Mouse (Mus musculus) Muller cell, postnatal 12 days (primary cell): ENCODE data around the gene Kcnc1.

ENCODE experiments used
- DNase-seq: peaks from one replicate; pipeline ENCODE4 v3.0.0-alpha.2; 2015; ENCODE audit errors: inconsistent ontology term

Kcnc1 gene

DNA sequence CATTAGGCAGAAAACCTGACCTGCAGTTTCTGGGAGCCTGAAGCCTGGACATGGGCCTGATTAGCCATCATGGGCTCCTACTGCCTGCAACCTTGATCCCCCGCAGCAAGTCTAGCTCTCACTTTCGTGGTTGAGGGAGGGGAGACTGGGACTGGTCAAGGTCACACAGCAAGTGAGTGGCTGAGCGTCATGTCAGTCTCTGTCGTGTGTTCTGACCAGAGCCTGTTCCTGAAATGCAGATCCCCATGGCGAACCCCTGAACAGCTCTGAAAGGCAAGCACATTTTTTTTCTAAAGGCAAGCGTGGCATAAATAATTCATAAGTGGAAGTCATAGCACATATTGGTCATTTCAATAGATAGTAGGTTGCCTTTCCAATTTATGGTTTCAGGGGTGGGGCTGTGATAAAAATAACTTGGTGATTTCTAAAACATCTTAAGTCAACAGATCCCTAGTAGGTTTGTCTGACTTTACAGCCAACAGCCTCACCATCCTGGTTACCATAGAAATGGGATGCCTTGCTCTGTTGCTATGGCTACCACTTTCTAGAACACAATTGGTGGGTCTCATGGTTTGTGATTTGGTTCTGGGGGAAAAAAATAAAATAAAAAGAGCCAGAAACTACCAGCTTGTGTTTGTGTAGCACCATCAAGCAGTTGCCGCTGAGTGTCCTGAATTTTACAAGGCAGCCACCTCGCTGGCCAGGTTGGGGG, 25.9 kb downstream of the Kcnc1 start:
- no peak for DNase-seq

DNA sequence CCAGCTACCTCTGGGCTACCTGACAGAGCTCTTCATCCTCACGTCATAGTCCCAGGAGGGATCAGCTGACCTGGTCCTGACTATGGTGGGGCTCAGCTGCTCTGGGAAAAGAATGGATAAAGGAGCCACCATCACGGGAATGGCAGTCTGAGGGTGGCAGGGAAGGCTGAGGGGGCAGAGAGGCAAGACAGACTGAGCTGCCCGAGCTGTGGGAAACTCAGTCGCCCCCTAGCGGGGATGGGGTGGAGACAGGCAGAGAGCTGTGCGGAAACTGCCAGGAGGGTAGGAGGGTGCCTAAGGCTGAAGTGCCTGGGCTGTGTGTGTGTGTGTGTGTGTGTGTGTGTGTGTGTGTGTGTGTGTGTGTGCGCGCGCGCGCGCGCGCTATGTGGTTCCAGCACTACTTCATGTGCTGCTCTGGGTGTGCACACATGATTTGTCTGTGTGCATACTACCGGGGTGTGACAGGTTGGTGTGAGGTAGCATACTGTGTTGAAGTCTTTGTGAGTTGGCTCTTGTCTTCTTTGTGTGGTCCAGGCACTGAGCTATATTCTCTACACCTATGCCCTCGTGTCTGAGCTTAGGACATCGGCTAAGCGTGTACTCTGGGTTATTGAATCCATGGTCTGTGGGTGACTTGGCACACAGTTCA, 26.6 kb downstream of the Kcnc1 start:
- DNase-seq, result peak; percentile 5

DNA sequence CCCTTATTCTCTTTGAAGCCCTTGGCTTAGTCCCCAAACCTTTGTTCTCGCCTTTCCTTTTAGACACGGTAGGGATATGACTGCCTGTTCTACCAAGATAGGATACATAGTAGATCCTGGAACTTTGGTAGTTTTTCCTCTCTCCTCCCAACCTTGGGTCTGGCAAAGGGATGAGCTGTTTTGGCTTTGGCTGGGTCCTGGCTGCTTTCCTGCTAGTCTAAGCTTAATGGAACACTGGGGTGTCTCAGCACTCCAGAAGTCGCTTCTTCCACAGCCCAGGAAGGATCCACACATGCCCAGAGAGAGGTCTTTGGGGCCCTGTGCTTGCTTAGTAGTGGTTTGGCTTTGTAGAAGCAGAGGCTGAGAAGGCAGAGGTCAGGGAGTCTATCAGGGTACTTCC, 27.7 kb downstream of the Kcnc1 start:
- no peak for DNase-seq

DNA sequence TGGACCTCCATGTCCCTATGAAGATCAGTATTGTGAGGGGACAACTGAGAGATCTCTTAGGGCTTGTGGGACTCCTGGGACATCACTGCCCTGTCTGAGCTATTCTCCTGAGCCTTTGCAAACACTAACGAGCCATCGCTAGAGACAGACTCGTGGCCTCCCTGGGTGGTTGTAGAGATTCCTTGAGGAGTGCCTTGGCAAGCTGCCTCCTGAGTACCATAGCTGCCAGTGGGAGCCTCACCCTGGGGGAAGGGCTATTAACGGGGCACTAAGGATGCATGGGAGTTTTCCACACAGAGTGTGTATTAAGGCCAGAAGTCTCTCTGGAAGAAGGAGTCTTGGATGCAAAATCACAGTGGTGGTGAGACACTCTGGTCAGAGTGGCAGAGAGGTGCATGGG, 28.7 kb downstream of the Kcnc1 start:
- DNase-seq, result no peak

DNA sequence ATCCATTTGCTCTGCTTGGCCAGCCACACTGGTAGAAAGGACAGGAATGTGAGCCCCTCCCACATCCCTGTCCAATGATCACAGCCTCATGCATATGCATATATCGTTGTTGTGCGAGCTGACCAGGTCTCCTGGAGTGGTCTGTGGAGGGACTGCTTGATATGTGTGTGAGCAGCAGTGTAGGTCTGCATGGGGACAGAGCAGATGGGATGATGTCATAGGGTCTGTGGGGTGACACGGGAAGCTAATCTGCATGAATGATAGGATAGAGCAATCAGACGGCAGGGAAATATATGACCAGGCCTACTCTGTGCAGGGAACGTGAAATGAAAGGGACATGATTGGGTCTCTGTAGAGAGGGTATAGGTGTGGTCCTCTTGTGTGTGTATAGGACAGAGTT, 37.6 kb downstream of the Kcnc1 start:
- DNase-seq, result no peak

DNA sequence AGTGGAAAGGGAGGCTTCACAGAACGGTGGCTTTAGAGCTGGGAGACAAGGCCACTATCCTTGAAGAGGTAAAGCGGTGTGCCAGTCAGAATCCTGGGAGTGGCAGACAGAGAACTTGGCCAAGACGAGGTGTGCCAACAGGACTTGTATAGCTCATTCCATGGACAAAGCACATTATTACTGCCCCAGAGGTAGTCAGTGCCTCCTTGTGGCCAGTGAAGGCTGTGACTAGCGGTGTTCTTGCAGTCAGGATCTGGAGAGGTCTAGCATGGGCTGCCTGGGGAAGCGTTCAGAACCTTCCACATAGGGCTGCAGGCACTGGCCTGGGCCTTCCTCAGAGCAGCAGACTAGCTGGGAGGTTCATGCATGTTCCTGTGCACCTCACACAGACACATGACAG, 39.5 kb downstream of the Kcnc1 start:
- no peak for DNase-seq

DNA sequence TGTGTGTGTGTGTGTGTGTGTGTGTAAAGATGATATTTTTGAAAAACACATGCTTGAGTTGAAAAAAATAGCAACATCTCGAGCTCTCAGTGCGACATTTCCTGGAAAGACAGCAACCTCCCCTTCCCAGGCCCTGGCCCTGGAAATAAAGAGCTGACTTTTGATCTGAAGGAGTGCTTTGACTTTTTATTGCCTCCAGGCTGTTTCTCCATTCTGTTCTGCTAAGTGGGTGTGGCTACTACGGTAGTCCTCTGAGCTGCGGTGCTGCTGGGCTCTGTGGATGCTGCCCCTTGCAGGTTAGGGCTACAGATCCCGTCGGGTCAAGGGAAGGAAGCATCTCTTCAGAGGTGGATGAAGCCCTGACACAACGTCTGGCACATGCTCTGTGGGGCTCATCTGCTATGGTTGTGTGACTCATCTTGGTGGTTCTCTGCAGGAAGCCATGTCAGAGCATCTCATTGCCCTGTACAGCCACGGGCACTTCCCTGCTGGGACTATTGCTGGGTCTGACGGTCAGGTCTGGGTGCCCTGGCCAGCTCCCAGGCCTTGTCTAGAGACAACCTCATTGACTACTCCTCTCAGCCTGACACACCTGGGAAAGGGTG, 42.3 kb downstream of the Kcnc1 start:
- DNase-seq, result no peak

DNA sequence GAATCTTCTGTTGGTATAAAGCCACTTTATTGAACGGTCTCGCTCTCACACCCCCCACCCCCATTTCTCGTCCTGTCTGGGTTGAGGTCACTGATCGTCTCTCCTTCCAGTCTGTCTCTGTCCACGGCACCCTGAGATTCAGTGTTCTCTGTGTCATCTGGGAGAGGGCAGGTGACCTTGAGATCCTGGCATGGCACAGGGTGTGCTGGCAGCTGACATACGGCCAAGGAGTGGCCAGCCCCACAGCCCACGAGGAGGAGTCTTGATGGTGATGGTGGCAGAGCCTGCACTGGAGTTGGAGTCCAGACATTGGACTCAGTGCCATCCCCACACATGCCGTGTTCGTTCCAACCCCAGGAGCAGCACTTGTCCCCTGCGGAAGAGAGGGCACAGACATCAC, 46.9 kb downstream of the Kcnc1 start:
- no peak for DNase-seq

DNA sequence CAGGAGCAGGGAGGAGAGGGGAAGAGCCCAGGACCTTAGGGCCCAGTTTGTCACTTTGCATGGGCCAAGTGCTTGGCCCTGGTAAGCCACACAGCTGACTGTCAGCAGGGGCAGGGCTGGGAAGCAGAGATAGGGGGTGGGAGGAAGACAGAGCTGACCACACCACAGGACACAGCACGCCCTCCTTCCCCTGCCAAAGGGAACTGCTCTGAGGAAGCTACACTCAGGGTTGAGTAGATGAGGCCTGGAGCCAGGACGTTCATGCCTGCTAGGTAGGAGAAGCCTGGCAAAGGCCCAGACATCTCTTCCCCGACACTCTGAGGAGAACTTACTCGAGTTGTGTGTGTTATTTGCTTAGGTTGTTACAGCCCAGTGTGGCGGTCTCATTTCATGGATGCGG, 49.6 kb downstream of the Kcnc1 start:
- DNase-seq, result no peak

DNA sequence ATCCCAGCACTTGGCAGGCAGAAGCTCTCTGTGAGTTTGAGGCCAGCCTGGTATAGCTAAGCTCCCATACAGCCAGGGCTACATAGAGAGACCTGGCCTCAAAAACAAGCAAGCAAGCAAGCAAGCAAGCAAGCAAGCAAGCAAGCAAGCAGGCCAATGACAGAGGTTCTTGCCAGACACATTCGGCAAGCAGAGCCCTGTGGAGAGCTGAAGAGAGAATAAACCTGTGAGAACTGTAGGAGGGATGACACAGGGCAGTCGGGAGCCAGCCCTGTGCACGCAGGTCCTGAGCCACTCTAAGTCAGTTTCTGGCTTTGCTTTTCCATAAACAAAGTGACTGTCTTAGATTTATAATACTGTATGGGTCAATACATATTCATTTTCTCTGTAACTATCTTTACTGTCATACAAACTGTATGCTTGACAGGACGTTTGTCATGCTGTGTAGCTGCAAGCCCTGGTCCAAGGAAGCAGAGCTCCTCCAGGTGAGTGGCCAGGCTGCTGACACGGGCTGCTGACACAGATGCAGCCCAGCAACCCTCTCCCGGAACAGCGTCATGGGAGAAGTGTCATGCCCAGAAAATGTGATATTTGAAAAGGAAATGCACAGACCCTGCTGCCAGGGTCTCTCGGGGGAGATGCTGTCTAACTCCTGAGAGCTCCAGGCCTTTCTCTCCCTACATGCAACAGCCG, 51.3 kb downstream of the Kcnc1 start:
- no peak for DNase-seq

DNA sequence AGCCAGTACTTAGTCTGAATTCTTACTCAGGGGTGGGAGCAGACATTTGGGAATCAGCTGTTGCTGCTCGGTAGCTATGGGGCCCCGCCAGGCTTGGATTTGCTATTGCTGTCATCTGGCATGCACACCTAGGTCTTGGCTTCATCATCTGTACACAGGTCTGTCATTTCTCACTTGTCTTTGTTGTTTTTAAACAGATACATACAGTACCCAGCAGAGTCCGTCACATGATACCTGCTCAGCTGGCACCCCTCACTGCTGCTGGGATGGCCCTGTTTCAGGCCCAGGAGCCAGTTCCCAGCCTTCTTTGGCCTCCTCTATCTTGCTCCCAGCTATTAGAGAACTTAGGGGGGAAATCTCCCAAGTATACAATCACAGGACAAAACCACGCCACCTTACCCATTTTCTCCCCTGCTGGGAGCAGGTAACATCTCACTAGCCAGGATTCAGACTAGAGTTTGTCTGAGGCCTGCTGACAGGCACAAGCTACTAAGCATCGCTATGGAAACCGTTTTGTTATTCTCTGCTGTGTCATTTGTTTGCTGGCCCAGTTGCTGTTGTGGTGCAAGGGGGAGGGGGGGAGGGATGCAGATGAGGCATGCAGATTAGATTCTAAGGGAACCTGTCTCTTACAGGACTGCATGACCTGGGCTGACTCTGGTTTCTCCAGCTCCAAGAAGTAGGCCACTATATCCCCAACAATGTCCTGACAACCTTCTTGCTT, 52.8 kb downstream of the Kcnc1 start:
- peak; percentile 77 for DNase-seq

DNA sequence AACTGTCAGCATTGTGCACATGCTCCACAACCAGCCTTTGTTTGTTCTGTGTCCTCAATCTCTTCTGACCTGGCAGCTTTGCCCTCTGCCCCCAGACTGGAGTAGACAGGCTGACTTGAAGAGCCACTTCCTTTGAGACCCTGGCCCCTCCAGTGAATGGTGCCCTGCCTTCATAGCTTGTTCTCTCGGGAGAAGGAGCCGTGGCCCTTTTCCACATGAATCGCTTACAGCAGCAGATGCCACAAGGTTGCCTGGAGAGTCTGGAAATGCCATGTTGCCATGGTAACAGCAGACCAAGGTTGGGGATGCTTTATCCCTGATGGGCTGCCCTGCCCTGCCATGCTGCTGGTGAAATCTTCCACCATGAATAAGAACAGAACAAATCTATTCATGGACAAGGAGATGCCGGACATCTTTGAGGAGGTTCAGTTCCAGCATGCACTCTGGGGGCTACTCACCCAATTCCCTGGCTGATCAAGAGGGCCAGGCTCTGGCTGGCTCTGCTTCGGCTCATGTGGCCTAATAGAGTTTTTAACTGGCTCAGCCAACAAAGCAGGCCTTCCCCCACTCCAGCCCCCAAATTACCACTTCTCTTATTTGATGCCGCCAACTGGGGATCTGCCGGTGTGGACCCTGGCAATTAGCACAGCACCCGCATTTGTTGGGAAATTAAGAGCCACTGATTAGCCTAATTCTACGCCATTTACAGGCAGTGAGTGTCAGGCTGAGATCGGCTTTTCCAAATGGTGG, 57.8 kb downstream of the Kcnc1 start:
- DNase-seq, result no peak

DNA sequence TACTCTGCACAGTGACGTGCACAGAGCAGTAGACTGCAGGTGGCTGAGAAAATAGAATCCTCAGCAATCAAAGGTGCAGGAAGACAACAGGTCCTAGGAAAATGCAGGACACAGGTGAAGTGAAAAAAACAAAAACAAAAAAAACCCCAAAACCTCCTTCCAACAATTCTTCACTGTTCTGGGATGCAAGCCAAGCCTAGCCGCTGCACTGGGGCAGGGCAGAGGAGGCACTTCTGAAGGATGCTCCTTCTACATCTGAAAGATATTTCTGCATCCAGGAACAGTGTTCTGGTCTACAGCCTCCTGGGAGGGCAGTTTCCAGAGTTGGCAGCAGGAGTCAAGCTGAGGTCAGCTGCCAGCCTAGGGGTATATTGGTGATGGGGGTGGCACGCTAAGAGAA, 61.6 kb downstream of the Kcnc1 start:
- no peak for DNase-seq

DNA sequence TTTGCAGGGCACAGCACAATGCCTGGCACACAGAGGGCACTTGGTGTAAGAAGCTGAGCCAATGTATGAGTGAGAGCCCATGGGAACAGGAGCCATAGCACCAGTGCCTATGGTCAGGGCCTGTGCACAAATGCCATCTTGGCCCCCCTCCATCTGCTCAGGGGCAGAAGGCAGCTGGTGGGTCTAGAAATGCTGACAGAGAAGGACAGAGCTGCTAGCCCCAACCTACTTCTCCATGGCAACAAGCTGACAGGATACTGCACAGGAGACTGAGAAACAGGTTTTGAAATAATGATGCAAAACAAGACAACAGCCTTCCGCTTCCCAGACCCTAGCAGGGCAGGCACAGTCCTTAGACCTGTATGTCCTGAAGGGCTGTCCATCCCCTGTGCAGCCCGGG, 62.9 kb downstream of the Kcnc1 start:
- no peak for DNase-seq

DNA sequence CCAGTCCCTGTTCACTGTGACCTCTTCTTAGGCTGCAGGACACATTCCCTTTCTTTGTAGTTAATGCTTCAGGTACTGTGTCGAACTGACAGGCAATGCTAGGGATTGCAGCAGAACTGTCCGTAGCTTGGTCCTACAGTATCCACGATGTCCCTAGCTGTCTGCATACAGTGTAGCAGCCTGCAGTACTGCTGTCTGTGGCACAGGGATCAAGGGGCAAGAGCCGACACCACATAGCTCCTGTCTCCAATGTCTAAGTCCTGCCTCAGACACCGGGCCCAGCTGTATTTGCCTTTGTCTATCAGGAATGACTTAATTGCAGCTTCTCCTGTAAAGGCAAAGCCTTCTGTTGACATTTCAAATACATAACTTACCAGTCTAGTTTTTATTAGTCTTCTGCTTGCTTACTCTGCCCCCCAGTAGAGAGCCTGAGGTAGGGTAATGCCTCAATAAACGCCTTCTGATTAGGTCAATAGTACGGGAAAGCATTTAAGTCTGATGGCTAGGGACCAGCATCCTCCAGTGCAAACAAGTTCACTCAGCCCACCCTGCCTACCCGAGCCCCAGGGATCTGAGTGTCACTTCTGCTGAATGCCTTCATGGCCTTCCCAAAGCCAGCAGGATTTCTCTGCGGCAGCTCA, 63.4 kb downstream of the Kcnc1 start:
- DNase-seq, result no peak

DNA sequence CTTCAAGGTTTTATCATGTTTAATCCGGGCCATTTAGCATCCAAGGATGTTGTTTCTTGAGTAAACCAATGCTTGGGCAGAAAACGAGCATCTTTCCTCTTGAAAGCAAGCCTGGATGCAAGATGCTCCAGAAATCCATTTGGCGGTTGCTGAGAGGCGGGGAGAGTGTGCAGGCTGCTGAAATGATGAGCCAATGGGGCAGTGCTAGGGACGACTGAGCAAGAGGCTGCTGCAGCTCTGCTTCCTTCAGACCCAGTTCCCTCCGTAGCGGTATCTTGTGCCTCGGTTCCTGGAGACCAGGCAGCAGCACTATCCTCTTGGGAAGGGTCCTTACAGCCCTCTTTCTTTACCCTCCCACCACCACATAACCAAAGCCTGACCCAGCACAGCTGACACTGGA, 66.0 kb downstream of the Kcnc1 start:
- no peak for DNase-seq

DNA sequence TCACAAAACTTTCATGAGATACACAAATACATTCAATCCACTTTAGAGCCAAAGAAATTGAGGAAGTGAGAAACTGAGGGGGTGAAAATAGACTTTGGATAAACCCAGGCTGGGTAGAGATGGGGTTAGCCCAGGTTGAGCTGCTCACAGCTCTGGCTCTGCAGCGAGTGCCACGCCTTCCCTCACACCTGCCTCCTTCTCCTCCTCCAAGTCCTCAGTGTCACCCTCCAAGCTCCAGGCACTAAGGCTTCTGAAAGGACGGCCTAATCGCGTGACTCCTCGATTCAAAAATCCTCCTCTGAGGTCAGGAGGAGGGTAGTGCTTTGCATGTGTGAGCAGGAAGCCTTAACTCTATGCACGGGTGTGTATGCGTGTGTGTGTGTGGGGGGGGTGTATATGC, 66.8 kb downstream of the Kcnc1 start:
- DNase-seq, result no peak

DNA sequence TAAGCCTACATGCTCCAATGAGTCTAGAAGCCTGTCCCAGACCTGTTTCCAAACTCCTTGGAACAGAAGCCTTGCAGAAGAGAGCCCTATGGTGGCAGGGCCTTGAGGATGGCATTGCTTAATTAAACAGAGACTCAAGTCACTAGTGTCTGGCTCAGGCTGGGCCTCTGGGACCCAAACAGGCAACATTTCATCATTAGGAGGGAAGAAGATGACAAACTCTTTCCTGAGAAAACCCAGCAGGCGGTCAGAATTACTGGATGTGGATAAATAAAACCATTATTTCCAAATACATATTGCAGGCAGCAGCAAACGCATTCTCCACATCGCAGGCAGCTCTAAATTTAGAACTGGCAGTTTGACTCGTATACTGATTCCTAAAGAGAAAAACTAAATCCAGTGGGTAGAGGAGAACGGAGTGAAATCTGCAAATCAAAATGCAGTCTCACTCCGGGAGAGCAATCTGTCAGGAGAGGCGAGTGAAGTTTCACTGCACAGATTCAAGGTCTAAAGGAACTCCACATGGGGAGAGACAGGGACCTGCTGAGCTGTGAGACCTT, 70.2 kb downstream of the Kcnc1 start:
- DNase-seq, result no peak

DNA sequence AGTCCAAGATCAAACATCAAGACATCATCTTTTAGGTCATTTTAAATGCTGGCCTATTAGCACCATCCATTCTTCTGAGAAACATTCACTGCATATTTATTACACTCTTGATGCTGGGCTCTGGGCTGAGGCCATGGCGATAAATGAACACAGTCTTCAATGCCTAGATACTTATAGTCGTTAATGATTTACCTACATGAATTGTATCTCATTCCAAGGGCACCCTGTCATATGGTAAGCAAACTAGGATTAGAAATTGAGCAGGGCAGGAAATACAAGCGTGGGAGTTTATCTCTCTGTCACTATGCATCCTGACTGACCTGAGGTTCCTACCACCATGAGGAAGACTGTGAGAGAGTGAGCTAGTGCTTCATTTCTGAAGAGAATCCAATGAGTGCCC, 73.2 kb downstream of the Kcnc1 start:
- DNase-seq, result no peak

DNA sequence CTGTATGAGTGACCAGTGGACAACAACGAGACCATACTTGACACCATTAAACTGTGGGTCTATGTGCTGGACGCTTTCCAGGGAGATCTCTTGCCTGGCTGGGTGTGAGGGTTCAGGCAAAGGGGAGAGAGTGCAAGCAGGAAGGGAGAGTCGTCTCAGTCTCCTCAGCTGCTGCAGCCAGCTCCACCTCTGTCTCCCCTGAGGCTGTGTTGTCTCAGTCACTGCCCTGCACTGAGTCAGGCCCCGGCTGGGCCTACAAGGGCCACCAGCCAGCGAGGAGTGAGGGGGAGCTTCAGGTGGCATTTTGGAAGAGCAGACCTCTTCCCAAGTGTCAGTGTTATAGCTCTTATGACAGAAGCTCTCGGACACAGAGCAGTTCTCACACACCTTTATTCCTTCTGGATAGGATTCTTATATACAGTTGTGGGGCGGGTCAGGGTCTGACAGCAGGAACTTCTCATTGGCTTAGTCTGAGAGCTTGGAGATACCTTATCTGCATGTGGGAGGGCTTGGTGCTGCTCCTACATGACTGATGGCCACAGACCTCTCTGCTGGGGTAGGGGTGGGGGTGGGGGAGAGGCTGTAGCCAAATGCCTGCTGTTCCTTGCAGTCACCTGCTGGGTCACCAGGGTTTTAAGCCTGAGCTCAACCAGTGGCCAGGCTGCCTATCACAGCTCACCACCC, 74.9 kb downstream of the Kcnc1 start:
- DNase-seq, result no peak
